Mouse (Mus musculus) v-Abl transformed pro-B cells (cell line): ENCODE measurements at regions not wholly inside any gene's neighbourhood (a gene's known extent, or its start where the extent isn't known, plus 50 kb on each side); places are given as distances from the start of the nearest gene placed in this dataset.

Source experiments
- in situ Hi-C, 2 experiments: fragments of 400-800 bp; cut with MboI; formaldehyde crosslinking; loops; one replicate each; pipeline ENCODE4 v1.15.1; 2025; ENCODE audit not compliant: unreplicated experiment in 2 of 2

GRCm38 (mm10) chr7:63313096-63313495 is 100.7 kb upstream of the Chrna7 start:
- in situ Hi-C loops: loop anchor here in 1 of 2 experiments (25.0 kb wide), 1 partner anchor 999 kb away; no protein-coding TSS in a partner anchor

DNA sequence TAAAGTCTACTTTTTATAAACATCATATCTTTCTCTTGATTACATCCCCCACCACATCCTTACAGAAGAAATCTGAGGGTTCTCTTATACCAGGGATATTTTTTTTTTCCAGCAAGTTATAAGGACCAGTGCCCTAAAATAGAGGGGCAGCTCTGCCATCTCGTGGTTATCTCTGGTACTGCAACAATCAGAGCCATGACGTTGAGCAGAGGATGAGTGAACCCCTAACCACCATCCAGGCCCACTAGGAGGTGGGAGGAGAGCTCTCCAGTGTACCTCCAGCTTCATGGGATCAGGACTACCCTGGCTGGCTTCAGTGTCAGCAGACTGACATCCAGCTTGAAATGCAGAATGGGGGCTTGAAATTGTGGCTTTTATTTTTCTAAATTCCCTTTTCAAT is 107.2 kb upstream of the Chrna7 start:
- in situ Hi-C loops: loop anchor here in 1 of 2 experiments (25.0 kb wide), 1 partner anchor 993 kb away; no protein-coding TSS in a partner anchor

- in situ Hi-C loops: loop anchor here (5.0 to 25.0 kb wide), 3 partner anchors 991 to 1424 kb away; no protein-coding TSS in a partner anchor
These were observed 108.8 kb upstream of the Chrna7 start for GRCm38 (mm10) chr7:63321171-63321570.

- in situ Hi-C loops: loop anchor here (5.0 to 25.0 kb wide), 3 partner anchors 990 to 1423 kb away; no protein-coding TSS in a partner anchor
These were observed 109.8 kb upstream of the Chrna7 start for GRCm38 (mm10) chr7:63321951-63322710.

DNA sequence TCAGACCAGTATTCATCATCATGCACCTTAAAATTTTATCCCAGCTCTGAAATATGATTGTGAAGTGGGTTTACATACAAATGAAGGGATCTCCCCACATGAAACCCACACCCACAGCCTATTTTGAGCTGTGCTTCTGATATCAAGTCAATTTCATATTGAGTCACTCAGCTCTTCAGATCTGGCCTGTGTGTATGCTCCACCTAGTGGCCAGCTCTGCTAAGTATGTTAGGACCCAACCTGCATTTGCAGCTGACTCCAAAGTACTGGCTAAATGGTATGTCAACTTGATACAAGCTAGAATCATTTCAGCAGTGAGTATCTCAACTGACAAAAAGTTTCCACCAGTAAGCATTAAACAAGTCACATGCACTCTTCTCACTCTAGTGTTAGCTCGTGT is 109.4 kb upstream of the Otud7a start:
- in situ Hi-C loops: no loop called here

GRCm38 (mm10) chr7:63336072-63336471 is 108.5 kb upstream of the Otud7a start:
- in situ Hi-C loops: no loop called here

DNA sequence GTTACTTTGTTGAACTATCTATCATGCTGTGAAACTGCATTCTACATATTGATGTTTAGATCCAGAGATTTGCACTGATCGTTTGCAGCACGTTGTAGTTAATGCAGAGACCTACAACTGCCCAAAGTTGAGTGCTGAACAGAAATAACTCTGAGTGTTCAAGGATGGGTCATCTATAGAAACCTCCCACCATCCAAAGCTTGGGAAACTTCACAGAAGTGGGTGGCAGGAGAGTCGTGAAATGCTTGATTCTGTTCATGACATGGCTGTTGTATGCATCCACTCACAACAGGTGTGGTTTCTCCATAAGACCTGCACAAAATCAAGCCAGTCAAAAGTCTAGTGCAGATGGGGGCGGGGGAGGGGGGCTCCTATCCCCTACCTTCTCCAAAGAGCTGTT is 102.8 kb upstream of the Otud7a start:
- in situ Hi-C loops: no loop called here

- in situ Hi-C loops: no loop called here
These were observed 98.7 kb upstream of the Otud7a start for GRCm38 (mm10) chr7:63345671-63346392.

DNA sequence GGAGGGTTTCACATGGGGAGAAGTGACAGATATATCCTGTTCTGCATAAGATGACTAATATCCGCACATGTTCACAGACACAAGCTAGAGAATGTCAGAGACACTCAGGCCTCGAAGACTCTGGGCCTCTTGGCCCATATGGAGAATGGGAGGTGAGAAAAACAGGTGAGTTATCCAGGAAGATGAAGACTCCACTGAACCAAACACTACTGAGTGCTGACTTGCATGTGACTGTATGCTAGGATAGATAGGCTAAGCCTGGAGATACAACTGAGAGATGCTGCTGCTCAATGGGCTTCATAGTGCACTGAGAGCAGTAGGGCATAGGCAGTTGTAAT is 98.2 kb upstream of the Otud7a start:
- in situ Hi-C loops: no loop called here
